Mouse (Mus musculus) c-Kit-positive CD71-positive TER-119-positive erythroid progenitor cells, embryonic 14.5 days (primary cell): Measurements from ENCODE around the gene Prim2.

Experiments used
- DNase-seq: peaks from one replicate; pipeline ENCODE4 v3.0.0-alpha.2; 2013; ENCODE audit warnings: low spot score

The Prim2 gene

GRCm38 (mm10) chr1:33488372-33488771, 181.2 kb downstream of the Prim2 start:
- no peak for DNase-seq

GRCm38 (mm10) chr1:33483746-33484145, 185.8 kb downstream of the Prim2 start:
- no peak for DNase-seq

DNA sequence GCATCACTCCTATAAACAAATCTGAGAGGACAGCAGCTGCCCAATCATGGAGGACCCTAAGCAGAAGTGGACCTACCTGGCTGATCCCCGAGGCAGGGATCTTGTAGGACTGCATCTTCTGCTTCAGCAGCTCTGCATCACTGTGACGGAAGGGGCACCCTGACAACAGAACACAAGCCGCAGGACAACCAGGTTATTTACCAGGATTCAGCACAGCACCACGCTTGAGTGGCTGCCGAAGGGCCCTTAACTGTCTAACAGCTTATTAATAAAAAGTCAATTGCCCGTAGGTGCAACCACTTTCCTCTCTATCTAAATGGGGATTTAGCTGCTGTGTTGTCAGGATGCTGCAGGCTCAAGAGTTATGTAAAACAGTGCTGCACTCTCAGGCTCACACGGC, 189.2 kb downstream of the Prim2 start:
- DNase-seq = no peak

DNA sequence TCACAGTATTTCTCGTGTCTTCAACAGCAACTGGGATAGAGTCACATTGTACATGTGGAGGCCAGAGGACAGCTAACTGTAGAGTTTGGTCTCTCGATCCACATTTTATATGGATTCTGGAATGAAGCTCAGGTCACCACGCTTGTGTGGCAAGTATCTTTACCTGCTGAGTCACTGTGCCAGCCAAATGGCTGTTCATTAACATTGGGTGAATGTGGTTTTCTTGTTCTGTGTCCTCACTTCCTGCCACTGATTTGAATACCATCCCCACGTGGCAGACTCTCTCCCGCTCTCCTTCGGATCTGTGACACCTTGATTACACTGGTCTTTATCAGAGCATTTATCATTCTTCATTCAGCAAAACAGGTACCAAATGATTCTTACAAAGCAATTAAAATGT, 198.5 kb downstream of the Prim2 start:
- no peak for DNase-seq

DNA sequence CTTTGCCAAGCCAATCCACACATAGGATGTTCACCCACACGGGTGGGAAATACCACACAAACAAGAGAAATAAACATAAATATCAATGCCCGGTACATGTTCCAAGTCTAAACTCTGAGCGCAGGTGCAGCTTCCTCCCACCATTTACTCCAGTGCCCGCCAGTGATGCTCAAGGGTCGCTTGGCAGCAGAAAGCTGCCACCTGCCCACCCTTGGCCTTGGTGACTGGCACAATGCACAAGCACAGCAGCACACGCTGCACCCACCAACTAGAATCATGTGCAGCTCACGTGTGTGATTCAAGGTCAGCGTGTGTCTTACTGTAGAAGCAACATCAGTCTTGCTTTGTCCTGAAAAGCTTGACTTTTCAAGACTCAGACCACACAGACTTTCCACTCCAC, 199.4 kb downstream of the Prim2 start:
- no peak for DNase-seq

DNA sequence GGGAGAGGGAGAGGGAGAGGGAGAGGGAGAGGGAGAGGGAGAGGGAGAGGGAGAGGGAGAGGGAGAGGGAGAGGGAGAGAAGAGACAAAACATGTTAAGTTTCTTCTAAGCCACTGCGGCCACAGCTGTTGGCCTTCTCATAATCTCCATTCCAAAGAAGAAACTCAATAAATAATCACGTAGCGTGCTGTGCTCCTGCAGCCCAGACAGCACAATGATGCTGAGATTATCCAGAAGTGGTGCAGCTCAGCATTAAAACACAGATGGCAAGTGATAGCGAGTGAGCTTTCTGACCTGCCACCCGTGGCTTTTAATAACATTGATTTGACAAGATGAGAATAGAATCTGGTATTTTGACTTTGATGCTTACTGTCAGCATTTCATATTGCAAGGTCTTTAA, 205.4 kb downstream of the Prim2 start:
- DNase-seq = no peak

DNA sequence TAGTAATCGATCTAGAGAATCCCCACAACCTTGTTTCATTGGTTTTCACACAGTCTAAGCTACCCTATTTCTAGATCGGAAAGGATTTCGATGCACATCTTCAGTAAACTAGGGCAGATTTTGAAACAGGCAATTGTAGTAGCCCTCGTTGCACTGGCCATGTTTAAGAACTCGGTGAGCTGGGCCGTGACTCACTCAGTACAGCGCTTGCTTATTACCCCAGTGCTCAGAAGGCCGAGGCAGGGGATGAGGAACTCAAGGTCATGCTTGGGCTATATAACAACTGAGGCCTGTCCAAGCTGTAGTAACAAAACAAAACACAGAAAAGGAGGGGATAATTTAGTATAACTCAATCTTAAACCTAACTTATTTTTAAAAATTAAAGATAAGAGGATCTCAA, 208.9 kb downstream of the Prim2 start:
- no peak for DNase-seq

GRCm38 (mm10) chr1:33460262-33460661, 209.3 kb downstream of the Prim2 start:
- no peak for DNase-seq

- no peak for DNase-seq
Observed at GRCm38 (mm10) chr1:33458950-33459349, 210.6 kb downstream of the Prim2 start.

DNA sequence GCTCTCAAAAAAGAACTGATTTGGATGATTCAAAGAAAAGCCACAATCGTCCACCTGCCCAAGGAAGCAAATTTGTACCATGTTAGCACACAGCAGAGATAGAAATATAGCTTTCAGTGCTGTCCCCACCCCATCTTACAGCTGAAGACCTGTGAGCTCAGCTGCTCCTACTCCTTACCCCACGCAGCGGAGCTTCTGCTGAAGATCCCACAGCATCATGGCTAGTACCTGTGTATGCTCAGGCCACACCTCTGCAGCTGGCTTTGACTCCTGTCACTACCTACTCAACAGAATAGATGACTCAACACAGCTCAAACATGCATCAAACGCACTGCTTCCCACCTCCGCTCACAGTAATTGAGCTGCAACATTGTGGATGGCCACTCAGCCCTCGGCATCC, 215.3 kb downstream of the Prim2 start:
- no peak for DNase-seq

- DNase-seq = no peak
Observed at GRCm38 (mm10) chr1:33453299-33453698, 216.3 kb downstream of the Prim2 start.

DNA sequence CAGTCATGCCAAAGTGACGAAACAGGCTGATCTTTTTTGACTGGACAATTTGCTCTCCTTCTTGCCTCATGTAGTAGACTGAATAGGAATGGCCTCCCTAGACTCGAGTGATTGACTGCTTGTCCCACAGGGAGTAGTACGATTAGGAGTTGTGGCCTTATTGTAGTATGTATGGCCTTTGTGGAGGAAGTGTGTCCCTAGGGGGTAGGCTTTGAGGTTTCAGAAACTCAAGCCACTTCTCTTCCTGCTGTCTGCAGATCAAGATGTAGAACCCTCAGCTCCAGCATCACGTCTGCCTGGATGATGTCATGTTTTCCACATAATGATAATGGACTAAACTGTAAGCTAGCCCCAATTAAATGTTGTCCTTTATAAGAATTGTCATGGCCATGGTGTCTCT, 222.4 kb downstream of the Prim2 start:
- DNase-seq = no peak

DNA sequence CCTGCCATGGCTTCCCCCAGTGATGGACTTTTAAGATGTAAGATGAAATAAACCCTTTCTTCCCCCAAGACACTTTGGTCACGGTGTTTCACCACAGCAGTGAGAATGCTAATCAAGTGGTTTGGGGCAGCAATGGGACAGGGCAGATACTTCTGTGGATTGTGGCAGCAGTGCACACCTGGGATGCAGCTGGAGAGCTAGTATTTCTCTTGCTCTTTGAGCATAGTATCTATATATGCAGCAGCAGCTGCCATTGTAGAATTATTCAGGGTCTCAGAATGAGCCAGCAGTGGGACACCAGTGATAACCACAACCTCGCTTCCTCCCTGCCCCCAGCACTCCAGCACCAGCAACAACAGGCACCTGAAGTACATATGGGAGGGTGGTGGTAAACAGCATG, 233.4 kb downstream of the Prim2 start:
- no peak for DNase-seq
